ENCODE assay signal across 8 mouse cellular contexts in the genomic region with DNA sequence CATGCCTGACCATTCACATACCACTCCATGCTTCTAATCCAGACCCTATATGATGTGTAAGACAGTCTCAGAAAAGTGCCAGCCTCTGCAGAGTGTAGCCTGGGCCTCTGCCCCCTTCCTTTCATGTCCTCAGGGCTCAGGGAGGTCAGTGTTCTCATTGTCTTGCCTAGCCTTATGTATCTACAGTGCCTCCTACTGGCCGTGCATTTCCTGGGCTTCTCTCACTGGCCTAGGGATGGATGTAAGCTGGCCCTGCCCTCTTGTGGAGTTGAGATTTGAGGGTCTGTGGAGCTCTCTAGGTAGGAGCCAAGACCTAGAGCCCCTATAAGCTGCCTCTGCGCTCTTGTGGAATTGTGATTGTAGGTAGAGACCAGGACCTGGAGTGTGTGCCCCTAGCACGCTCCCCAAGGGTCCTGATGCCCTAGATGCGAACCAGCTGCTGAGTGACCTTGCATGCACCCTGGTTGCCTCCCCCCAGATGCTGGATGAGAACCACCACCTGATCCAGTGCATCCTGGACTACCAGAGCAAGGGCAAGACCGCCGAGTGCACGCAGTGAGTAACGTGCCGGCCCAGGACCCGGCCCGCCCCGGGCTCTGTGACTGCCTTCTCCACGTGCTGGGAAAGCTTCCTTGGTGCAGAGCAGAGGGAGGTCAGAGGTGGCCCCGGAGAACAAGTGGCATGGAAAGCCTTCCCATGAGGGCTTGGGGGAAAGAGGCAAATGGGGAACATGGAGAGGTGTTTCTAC. TPM values are rescaled to one million over a fixed set of nuclear protein-coding genes. Genes with fewer than 3 reads are reported as not detected.
DNase-seq lines count a peak whose midpoint lies in the region; ATAC-seq and TF ChIP-seq lines count a peak whose summit lies in the region.

No protein-coding gene starts in this region.

- WGBS in kidney, postnatal 0 days, result 91% methylated on average over 14 of the region's 14 CpGs

- peak; percentile 64 for DNase-seq in CD4-positive, CD25-positive, alpha-beta regulatory T cell, adult 2 months (ENCODE audit: low read depth, low spot score)
- DNase-seq in kidney, postnatal 0 days (ENCODE audit: low spot score), result peak; percentile 24
- DNase-seq in kidney, adult 18-20 months, result no peak
- peak; percentile 40 for DNase-seq in brain, adult 2 months (ENCODE audit: low read depth, low spot score)
- DNase-seq in urinary bladder, adult 18-20 months (ENCODE audit: low spot score in 2 of 2), result no peak
- DNase-seq in frontal cortex, postnatal 10 days (ENCODE audit: low spot score in 2 of 2), result no peak

- H3K9me3 ChIP-seq in kidney, postnatal 0 days (replicated peaks; ENCODE audit: low read length), result no peaks in the 10 kb centered on the region

- H3K27ac ChIP-seq in kidney, postnatal 0 days, result no peak overlapping the region

- no peaks in the 10 kb centered on the region for H3K27me3 ChIP-seq in kidney, postnatal 0 days (ENCODE audit: insufficient read depth, low read length)

- no peaks in the 10 kb centered on the region for H3K4me1 ChIP-seq in kidney, postnatal 0 days (replicated peaks; ENCODE audit: insufficient read depth, low read length)

- H3K4me3 ChIP-seq in kidney, postnatal 0 days (replicated peaks; ENCODE audit: low read depth, low read length), result no peak overlapping the region

- H3K9ac ChIP-seq in kidney, postnatal 0 days (ENCODE audit: low read depth, low read length), result no peak overlapping the region

- peak; percentile 59; the same call in 1 of the 2 replicates for TF ChIP-seq CTCF in kidney, postnatal 0 days (IDR thresholded peaks at IDR 0.05; ENCODE audit: low read depth)

- no peak for ATAC-seq in CD4-positive, CD25-positive, alpha-beta regulatory T cell, adult 4 months
- ATAC-seq in kidney, postnatal 0 days (replicated peaks; ENCODE audit: low FRiP score, low read depth), result no peak
- peak; percentile 71 for ATAC-seq in megakaryocyte progenitor cell, adult 5-6 weeks (replicated peaks; ENCODE audit: poor library complexity)

- H3K36me3 ChIP-seq in kidney, postnatal 0 days (ENCODE audit: insufficient read depth, low read length), result peaks cover 24% of the 10 kb centered on the region

- H3K4me2 ChIP-seq in kidney, postnatal 0 days (ENCODE audit: low read length), result no peak overlapping the region

RNA-seq across cellular contexts. Expression of gene Ss18l1, which starts 9.9 kb away (rescaled TPM):
- 1 to 10 TPM; 1.8 to 2.2 TPM for polyA plus RNA-seq in CD4-positive, CD25-positive, alpha-beta regulatory T cell, adult 4 months (2017; shearing (Covaris generic))
- 3.9 and 4.2 TPM in 2 replicates for polyA plus RNA-seq in kidney, postnatal 0 days (2015; fragmentation: Nextera tagmentation; extraction: Ambion mirVana)
- 1.1 and 2.1 TPM in 2 replicates for total RNA-seq in megakaryocyte progenitor cell, adult 5-6 weeks (2015)
- 2.5 and 2.6 TPM in 2 replicates for total RNA-seq in megakaryocyte progenitor cell, adult 5-6 weeks (2017)

RNA-seq across cellular contexts. Expression of gene Psma7, which starts 9.9 kb away (rescaled TPM):
- 100 to 1,000 TPM; 416 to 450 TPM for polyA plus RNA-seq in CD4-positive, CD25-positive, alpha-beta regulatory T cell, adult 4 months (2017; shearing (Covaris generic))
- polyA plus RNA-seq in kidney, postnatal 0 days (2015; fragmentation: Nextera tagmentation; extraction: Ambion mirVana), result 641 and 676 TPM in 2 replicates
- 355 and 392 TPM in 2 replicates for total RNA-seq in megakaryocyte progenitor cell, adult 5-6 weeks (2015)
- total RNA-seq in megakaryocyte progenitor cell, adult 5-6 weeks (2017), result 426 and 445 TPM in 2 replicates

RNA-seq across cellular contexts. Expression of gene Mtg2, which starts 18.2 kb away (rescaled TPM):
- polyA plus RNA-seq in CD4-positive, CD25-positive, alpha-beta regulatory T cell, adult 4 months (2017; shearing (Covaris generic)), result 10 to 100 TPM; 42.6 to 52.6 TPM
- polyA plus RNA-seq in kidney, postnatal 0 days (2015; fragmentation: Nextera tagmentation; extraction: Ambion mirVana), result 18.6 and 19.3 TPM in 2 replicates
- 6.4 and 9.3 TPM in 2 replicates for total RNA-seq in megakaryocyte progenitor cell, adult 5-6 weeks (2015)
- 12.2 and 14.0 TPM in 2 replicates for total RNA-seq in megakaryocyte progenitor cell, adult 5-6 weeks (2017)

RNA-seq across cellular contexts. Expression of gene Lsm14b, which starts 27.4 kb away (rescaled TPM):
- polyA plus RNA-seq in CD4-positive, CD25-positive, alpha-beta regulatory T cell, adult 4 months (2017; shearing (Covaris generic)), result 1 to 10 TPM; 2.0 to 2.9 TPM
- polyA plus RNA-seq in kidney, postnatal 0 days (2015; fragmentation: Nextera tagmentation; extraction: Ambion mirVana), result 9.3 and 10.4 TPM in 2 replicates
- total RNA-seq in megakaryocyte progenitor cell, adult 5-6 weeks (2015), result 8.3 and 9.7 TPM in 2 replicates
- 23.5 and 23.9 TPM in 2 replicates for total RNA-seq in megakaryocyte progenitor cell, adult 5-6 weeks (2017)

RNA-seq across cellular contexts. Expression of gene Hrh3, which starts 52.1 kb away (rescaled TPM):
- polyA plus RNA-seq in CD4-positive, CD25-positive, alpha-beta regulatory T cell, adult 4 months (2017; shearing (Covaris generic)), result not detected
- polyA plus RNA-seq in kidney, postnatal 0 days (2015; fragmentation: Nextera tagmentation; extraction: Ambion mirVana), result not detected in 2 replicates
- not detected in 2 replicates for total RNA-seq in megakaryocyte progenitor cell, adult 5-6 weeks (2015)
- not detected in 2 replicates for total RNA-seq in megakaryocyte progenitor cell, adult 5-6 weeks (2017)

Comparison
In these comparisons a context has a peak if more than half of its experiments do, and no peak if none do; other contexts are left out.
1. DNase-seq: peak in CD4-positive, CD25-positive, alpha-beta regulatory T cell, adult 2 months (single experiment), kidney, postnatal 0 days (single experiment) and brain, adult 2 months (single experiment); none in kidney, adult 18-20 months (single experiment), urinary bladder, adult 18-20 months (0 of 2) and frontal cortex, postnatal 10 days (0 of 2).